In genomic region chr9:53609968-53610781, GRCm38 (mm10) we compare ENCODE assay signal across 7 mouse cellular contexts. TPM values are rescaled to one million over a fixed set of nuclear protein-coding genes. Genes with fewer than 3 reads are reported as not detected.
DNase-seq lines count a peak whose midpoint lies in the region; ATAC-seq lines count a peak whose summit lies in the region.

TSS of gene Acat1 (minus strand) at chr9:53610382.

- peak within 1 kb of the TSS; percentile 82 for H3K4me2 ChIP-seq in intestine, embryonic 15.5 days (replicated peaks)

- no peaks in the 10 kb centered on the region for H3K9me3 ChIP-seq in intestine, embryonic 15.5 days
- no peaks in the 10 kb centered on the region for H3K9me3 ChIP-seq in midbrain, embryonic 10.5 days (replicated peaks)

- intact Hi-C loops in gastrocnemius, postnatal 36 days (cut with DNase I), result loop anchor here (5.0 kb wide), 1 partner anchor 52 kb away; no protein-coding TSS in a partner anchor
- intact Hi-C loops in left cerebral cortex, postnatal 25 days (cut with DNase I), result no loop called here

- peak; percentile 99 for DNase-seq in adrenal gland, adult 2 months
- DNase-seq in embryo, embryonic 11.5 days (ENCODE audit: low read depth, low spot score), result peak; percentile 78
- peak; percentile 94 for DNase-seq in gastrocnemius, postnatal 36 days
- DNase-seq in left cerebral cortex, postnatal 25 days (ENCODE audit: low spot score in 2 of 2), result peak; percentile 90 to 93
- peak; percentile 86 for DNase-seq in midbrain, embryonic 10.5 days (ENCODE audit: low spot score)
- DNase-seq in right cerebral cortex, postnatal 4 days, result peak; percentile 97

- H3K9ac ChIP-seq in intestine, embryonic 15.5 days, result peak within 1 kb of the TSS; percentile 88

- no peaks in the 10 kb centered on the region for H3K27me3 ChIP-seq in intestine, embryonic 15.5 days (replicated peaks)
- peaks cover 12% of the 10 kb centered on the region for H3K27me3 ChIP-seq in midbrain, embryonic 10.5 days (ENCODE audit: low read depth, poor library complexity, severe bottlenecking)

- H3K27ac ChIP-seq in intestine, embryonic 15.5 days, result peak within 1 kb of the TSS; percentile 70
- H3K27ac ChIP-seq in midbrain, embryonic 10.5 days (replicated peaks), result peak within 1 kb of the TSS; percentile 80

- no peaks in the 10 kb centered on the region for H3K36me3 ChIP-seq in intestine, embryonic 15.5 days
- H3K36me3 ChIP-seq in midbrain, embryonic 10.5 days, result peaks cover 12% of the 10 kb centered on the region

- peak within 1 kb of the TSS; percentile 81 for H3K4me3 ChIP-seq in intestine, embryonic 15.5 days (replicated peaks)
- peak within 1 kb of the TSS; percentile 71 for H3K4me3 ChIP-seq in midbrain, embryonic 10.5 days

- ATAC-seq in intestine, embryonic 15.5 days, result peak; percentile 99

- WGBS in intestine, embryonic 15.5 days, result 4% methylated on average over 52 of the region's 52 CpGs
- 8% methylated on average over 52 of the region's 52 CpGs for WGBS in midbrain, embryonic 10.5 days

- no peaks in the 10 kb centered on the region; the same call in 1 of the 2 replicates for H3K4me1 ChIP-seq in intestine, embryonic 15.5 days (replicated peaks)
- peaks cover 7% of the 10 kb centered on the region for H3K4me1 ChIP-seq in midbrain, embryonic 10.5 days

RNA-seq across cellular contexts. Expression of gene Acat1, which starts in this region (rescaled TPM):
- total RNA-seq in adrenal gland, adult 2 months (2021), result 100 to 1,000 TPM; 155 to 163 TPM
- polyA plus RNA-seq in adrenal gland, adult 2 months (2012; rRNA removed), result 23.2 and 30.6 TPM in 2 replicates
- total RNA-seq in gastrocnemius, postnatal 36 days (2021), result 100 to 1,000 TPM in 1 of 2 experiments, 10 to 100 TPM in 1; 95.2 to 122 TPM
- 139 and 153 TPM in 2 replicates for polyA plus RNA-seq in intestine, embryonic 15.5 days (2015; fragmentation: Nextera tagmentation; extraction: Ambion mirVana)
- 10 to 100 TPM; 61.8 TPM for total RNA-seq in left cerebral cortex, postnatal 25 days (2021)
- 34.9 and 43.3 TPM in 2 replicates for polyA plus RNA-seq in midbrain, embryonic 10.5 days (2016; fragmentation: Nextera tagmentation; extraction: Ambion mirVana)

Comparison
In these comparisons a context has a peak if more than half of its experiments do, and no peak if none do; other contexts are left out.
1. Peak in every context shown above with its lines: DNase-seq, ATAC-seq, H3K4me3 ChIP-seq and H3K27ac ChIP-seq.